Mouse (Mus musculus) neural tube, embryonic 15.5 days (tissue): ENCODE measurements around the gene Dok5. TPM values are rescaled to one million over a fixed set of nuclear protein-coding genes. Genes with fewer than 3 reads are reported as not detected.
A peak's percentile ranks its signal among the peaks of the same experiment; 100 is the strongest.

Experiments
- ATAC-seq: fragments of 200-750 bp; cut with Nextera tagmentation; 2 replicates; pipeline ENCODE4 v1.8.0; 2017; ENCODE audit warnings: mild to moderate bottlenecking, moderate TSS enrichment, moderate library complexity; ENCODE audit not compliant: low FRiP score
- H3K27ac ChIP-seq: fragments of 300-500 bp; sonication (generic); replicated peaks from 2 replicates; pipeline ENCODE4 v1.5.1; 2015; ENCODE audit warnings: mild to moderate bottlenecking, inconsistent platforms
- H3K27me3 ChIP-seq: fragments of 300-500 bp; sonication (generic); replicated peaks from 2 replicates; pipeline ENCODE4 v1.6.1; 2015; ENCODE audit warnings: inconsistent platforms
- H3K36me3 ChIP-seq: fragments of 300-500 bp; sonication (generic); 2 replicates; pipeline ENCODE4 v1.6.1; 2015; ENCODE audit warnings: inconsistent platforms
- H3K4me1 ChIP-seq: fragments of 300-500 bp; sonication (generic); 2 replicates; pipeline ENCODE4 v1.6.1; 2015; ENCODE audit warnings: inconsistent platforms
- H3K4me2 ChIP-seq: fragments of 300-500 bp; sonication (generic); 2 replicates; pipeline ENCODE4 v1.6.1; 2015; ENCODE audit warnings: inconsistent platforms, mild to moderate bottlenecking, moderate library complexity
- H3K4me3 ChIP-seq: fragments of 300-500 bp; sonication (generic); replicated peaks from 2 replicates; pipeline ENCODE4 v1.5.1; 2015; ENCODE audit warnings: mild to moderate bottlenecking, inconsistent platforms
- H3K9ac ChIP-seq: fragments of 300-500 bp; sonication (generic); replicated peaks from 2 replicates; pipeline ENCODE4 v1.6.1; 2015; ENCODE audit warnings: mild to moderate bottlenecking, inconsistent platforms
- H3K9me3 ChIP-seq: fragments of 300-500 bp; sonication (generic); replicated peaks from 2 replicates; pipeline ENCODE4 v1.6.1; 2016; ENCODE audit warnings: inconsistent platforms
- WGBS: fragments of 180-500 bp; shearing (Covaris S2); methylation state at CpG from one replicate; pipeline ENCODE4 v1.1.7; 2015; ENCODE audit warnings: mixed read lengths; 5-methylcytosine and 5-hydroxymethylcytosine counted together
- polyA plus RNA-seq: library from polyadenylated mRNA; unstranded; fragments of >200 nt; fragmentation: Nextera tagmentation; extraction: Ambion mirVana; gene quantifications from 2 replicates; pipeline ENCODE4 v1.2.1, GENCODE M21; 2015

Dok5 gene
- polyA plus RNA-seq: 57.2 and 70.9 TPM in 2 replicates

DNA sequence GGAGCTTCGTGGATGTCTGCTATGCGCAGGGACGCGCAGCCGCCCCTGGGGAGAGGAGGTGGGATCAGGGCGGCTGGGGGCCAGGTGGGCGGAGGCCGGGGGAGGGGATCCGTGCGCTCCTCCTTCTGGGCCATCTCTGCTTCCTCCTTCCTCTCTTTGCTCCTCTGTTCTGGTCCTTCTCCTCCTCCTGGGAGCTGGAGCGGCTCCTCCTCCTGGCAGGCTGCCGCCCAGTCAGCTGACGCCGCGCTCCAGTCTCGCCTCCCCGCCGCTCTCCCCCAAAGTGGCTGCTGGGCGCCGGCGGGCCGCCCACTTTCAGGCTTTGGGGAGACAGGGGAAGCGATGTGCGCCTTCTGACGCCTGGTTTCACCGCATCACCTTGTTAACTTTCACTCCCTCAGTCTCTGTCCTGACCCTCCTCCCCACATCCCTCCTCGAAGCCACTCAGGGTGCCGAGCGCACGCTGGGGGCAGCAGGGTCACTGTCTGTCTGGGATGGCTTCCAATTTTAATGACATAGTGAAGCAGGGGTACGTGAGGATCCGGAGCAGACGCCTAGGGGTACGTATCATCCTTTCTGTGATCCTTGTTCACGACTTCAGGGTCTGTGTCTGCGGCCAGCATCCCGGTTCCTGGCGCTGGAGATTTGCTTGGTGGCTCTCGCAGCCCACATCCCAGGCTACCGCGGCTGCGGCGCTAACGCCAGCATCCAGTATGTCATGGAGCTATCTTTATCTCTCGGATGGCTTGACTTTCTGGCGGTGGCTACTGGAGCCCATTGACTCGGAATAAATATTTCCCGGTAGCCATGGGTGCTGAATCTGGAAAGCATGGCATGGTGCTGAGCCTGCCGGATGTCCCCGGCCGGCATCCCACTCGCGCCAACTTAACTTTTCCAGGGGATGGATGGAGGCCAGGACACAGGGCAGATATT, at the start of gene Dok5:
Gene Dok5, plus strand, starts transcription at position 176 of the 930 bp plus-strand sequence.
- Histone ChIP-seq H3K27ac (peak within 1 kb of the TSS; percentile 84), H3K4me1 (peaks cover 40% of the 10 kb centered on the region), H3K9ac (peak within 1 kb of the TSS; percentile 66), H3K36me3 (no peaks in the 10 kb centered on the region), H3K4me3 (peak within 1 kb of the TSS; percentile 63), H3K9me3 (no peaks in the 10 kb centered on the region), H3K4me2 (peak within 1 kb of the TSS; percentile 81), H3K27me3 (no peaks in the 10 kb centered on the region)
- WGBS: 2% methylated on average over 45 of the region's 53 CpGs
- peak; percentile 91 for ATAC-seq

DNA sequence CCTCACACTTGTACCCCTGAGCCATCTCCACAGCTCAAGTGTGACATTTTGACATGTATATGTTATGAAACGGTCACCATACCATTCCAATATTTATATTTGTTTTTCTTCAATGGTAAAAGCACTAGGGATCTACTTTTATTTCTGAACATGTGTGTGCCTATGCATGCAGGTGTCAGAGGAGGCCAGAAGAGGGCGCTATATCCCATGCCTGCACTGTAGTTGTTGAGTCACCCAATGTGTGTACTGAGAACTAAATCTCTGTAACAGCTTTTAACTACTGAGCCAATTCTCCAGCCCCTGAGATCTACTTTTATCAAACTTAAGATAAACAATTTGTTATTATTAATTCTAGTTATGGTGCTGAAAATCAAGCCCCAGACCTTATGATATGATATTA, 48.2 kb upstream of the Dok5 start:
- 81% methylated on average over 2 of the region's 2 CpGs for WGBS
- H3K9me3 ChIP-seq: no peaks in the 10 kb centered on the region
- H3K36me3 ChIP-seq: no peaks in the 10 kb centered on the region
- H3K9ac ChIP-seq: no peak overlapping the region
- H3K4me3 ChIP-seq: no peak overlapping the region
- no peaks in the 10 kb centered on the region for H3K27me3 ChIP-seq
- no peak overlapping the region for H3K27ac ChIP-seq
- H3K4me2 ChIP-seq: no peak overlapping the region
- no peak for ATAC-seq
- no peaks in the 10 kb centered on the region for H3K4me1 ChIP-seq

DNA sequence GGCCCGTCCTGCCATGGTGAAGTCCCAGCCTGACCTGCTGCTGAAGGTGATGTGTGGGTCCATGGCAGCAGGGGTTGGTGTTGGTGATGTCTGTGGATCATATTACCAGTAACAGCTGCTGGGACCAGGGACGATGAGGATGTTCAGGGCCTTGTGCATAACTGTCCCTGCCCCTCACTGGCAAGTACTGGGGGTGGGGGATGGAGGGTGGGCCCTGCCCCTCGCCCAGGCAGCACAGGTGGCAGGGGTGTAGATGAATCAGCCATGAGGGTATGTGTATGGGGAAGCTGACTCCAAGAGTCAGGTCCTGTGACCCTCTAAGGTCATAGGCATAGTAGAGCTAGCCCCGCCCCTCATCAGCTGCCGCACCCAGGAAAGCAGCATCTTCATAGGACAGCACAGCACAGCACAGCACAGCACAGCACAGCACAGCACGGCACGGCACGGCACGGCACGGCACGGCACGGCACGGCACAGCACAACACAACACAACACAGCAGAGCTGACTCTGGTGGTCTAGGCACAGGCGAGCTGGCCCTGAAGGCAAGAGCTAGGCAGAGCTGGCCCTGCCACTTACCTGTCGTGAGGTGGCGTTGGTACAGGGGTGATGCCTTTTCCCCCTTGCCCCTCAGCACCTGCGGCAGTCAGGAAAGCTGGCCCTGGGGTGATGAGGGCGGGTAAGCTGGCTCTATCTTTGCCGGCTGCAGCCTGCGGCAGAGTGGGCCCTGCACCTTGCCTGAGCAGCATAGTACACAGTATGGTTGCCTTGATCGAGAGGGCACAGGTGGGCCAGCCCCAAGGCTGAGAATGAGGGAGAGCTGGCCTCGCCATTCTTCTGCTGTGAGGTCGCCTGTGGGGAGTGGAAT, 36.3 kb upstream of the Dok5 start:
- Histone ChIP-seq H3K9ac (no peak overlapping the region), H3K4me2 (no peak overlapping the region), H3K27ac (no peak overlapping the region), H3K27me3 (no peaks in the 10 kb centered on the region), H3K9me3 (no peaks in the 10 kb centered on the region), H3K4me3 (no peak overlapping the region), H3K4me1 (no peaks in the 10 kb centered on the region), H3K36me3 (no peaks in the 10 kb centered on the region)
- ATAC-seq: no peak
- WGBS: 85% methylated on average over 23 of the region's 23 CpGs

DNA sequence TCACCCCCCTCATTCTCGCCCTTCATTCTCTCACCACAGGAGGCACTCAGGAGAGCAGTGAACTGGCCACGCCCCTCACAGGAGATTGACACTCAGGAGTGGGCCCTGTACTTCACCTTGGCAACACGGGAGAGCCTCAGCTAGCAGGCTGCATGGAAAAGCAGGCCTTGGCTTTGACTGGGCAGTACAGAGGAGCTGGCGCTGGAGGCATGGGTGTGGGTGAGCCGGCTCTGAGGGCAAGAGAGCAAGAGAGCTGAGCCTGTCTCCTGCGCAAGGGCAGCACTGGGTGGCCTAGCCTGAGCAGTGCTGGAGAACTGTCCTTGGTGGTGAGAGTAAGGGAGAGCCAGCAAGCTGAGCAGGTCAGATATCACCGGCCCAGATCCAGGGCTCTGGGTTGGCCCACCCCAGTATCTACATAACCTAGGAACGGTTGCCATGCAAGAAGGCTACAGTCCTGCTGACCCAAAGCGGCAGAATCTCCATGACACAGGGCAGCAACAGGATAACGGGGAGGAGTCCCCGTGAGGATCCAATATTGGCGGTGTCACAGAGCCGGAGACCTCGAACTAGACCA, 35.6 kb upstream of the Dok5 start:
- Histone ChIP-seq H3K9me3 (no peaks in the 10 kb centered on the region), H3K27ac (no peak overlapping the region), H3K4me2 (no peak overlapping the region), H3K4me3 (no peak overlapping the region), H3K36me3 (no peaks in the 10 kb centered on the region), H3K4me1 (no peaks in the 10 kb centered on the region), H3K9ac (no peak overlapping the region), H3K27me3 (no peaks in the 10 kb centered on the region)
- WGBS: 73% methylated on average over 14 of the region's 14 CpGs
- ATAC-seq: no peak

DNA sequence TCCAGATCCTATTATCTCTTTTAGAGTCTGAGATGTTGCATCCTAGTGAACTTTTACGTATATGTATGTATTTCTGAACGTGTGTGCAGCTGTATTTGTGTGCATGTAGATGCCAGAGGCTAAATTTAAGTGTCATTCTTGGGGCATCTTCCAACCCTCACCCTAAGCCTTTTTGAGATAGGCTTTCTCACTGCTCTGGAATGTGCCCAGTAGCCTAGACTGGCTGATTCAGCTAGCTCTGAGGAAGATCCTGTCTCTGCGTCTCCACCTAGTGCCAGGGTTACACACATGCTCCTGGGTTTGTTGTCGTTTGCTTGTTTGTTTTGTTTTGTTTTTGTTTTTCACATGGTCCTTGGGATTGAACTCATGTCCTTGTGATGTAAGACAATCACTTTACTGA, 31.1 kb upstream of the Dok5 start:
- Histone ChIP-seq H3K9me3 (no peaks in the 10 kb centered on the region), H3K9ac (no peak overlapping the region), H3K27ac (no peak overlapping the region), H3K4me1 (no peaks in the 10 kb centered on the region), H3K4me3 (no peak overlapping the region), H3K4me2 (no peak overlapping the region), H3K27me3 (no peaks in the 10 kb centered on the region), H3K36me3 (no peaks in the 10 kb centered on the region)
- WGBS: 89% methylated on average over 4 of the region's 4 CpGs
- ATAC-seq: no peak

DNA sequence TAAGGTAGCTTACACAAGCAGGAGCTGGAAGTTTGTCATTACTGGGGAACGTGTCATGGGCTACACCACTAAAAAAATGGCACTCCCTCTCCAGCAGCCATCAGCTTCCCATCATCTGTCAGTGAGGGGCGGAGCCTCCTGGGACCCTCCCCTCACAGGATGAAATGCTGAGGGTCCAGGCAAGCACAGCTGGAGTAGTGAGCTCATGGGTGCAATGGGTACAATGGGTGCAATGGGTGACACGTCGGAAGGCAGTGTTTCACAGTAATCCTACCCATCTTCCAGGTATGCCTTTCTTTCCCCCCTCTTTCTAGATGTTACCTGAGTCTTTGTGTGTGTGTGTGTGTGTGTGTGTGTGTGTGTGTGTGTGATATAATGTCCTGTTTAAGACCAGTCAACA, 25.1 kb upstream of the Dok5 start:
- Histone ChIP-seq H3K9me3 (no peaks in the 10 kb centered on the region), H3K27ac (no peak overlapping the region)
- 93% methylated on average over 4 of the region's 4 CpGs for WGBS

DNA sequence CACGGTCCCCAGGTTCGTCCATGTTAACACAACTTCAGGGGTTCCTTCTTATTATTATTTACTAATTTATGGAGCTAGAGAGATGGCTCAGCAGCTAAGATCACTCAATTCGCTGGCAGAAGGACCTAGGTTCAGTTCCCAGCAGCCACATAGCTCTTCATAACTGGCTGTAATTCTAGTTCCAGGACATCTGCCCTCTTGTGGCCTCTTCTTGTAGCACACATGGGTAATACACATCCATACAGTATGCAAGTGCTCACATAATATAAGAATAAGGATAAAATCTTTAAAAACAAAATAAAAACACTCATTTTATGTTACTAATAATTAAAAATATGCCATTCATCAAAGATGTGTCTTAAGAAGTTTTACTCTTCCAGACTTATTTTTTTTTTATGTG, 23.9 kb upstream of the Dok5 start:
- Histone ChIP-seq H3K4me2 (no peak overlapping the region), H3K27ac (no peak overlapping the region), H3K9ac (no peak overlapping the region), H3K4me3 (no peak overlapping the region), H3K36me3 (no peaks in the 10 kb centered on the region), H3K9me3 (no peaks in the 10 kb centered on the region), H3K27me3 (no peaks in the 10 kb centered on the region), H3K4me1 (no peaks in the 10 kb centered on the region)
- ATAC-seq: no peak
- WGBS: 83% methylated on average over 3 of the region's 3 CpGs

More for the DNA sequence above, 25.1 kb upstream of the Dok5 start:
- Histone ChIP-seq H3K36me3 (no peaks in the 10 kb centered on the region), H3K4me2 (no peak overlapping the region), H3K9ac (no peak overlapping the region), H3K4me3 (no peak overlapping the region), H3K27me3 (no peaks in the 10 kb centered on the region), H3K4me1 (no peaks in the 10 kb centered on the region)
- ATAC-seq: no peak

DNA sequence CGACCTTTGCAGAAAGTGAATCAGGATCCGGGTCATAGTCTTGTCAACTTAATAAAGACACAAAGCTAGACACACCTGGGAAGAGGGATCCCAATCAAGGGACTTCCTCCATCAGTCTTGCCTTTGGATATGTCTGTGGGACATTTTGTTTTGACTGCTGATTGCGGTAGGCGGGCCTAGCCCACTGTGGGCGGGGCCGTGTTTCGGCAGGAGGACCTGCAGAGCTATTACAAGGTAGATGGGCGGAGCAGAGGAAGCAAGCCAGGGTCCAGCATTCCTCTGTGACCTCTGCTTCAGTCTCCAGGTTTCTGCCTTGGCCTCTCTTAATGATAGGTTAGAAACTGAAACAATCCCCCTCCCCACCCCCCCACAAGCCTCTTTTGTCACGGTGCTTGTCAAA, 22.7 kb upstream of the Dok5 start:
- no peaks in the 10 kb centered on the region for H3K4me1 ChIP-seq
- WGBS: 75% methylated on average over 9 of the region's 9 CpGs
- H3K27ac ChIP-seq: no peak overlapping the region
- H3K4me3 ChIP-seq: no peak overlapping the region
- no peak overlapping the region for H3K4me2 ChIP-seq
- H3K27me3 ChIP-seq: no peaks in the 10 kb centered on the region
- no peaks in the 10 kb centered on the region for H3K36me3 ChIP-seq
- no peaks in the 10 kb centered on the region for H3K9me3 ChIP-seq
- no peak for ATAC-seq
- no peak overlapping the region for H3K9ac ChIP-seq

DNA sequence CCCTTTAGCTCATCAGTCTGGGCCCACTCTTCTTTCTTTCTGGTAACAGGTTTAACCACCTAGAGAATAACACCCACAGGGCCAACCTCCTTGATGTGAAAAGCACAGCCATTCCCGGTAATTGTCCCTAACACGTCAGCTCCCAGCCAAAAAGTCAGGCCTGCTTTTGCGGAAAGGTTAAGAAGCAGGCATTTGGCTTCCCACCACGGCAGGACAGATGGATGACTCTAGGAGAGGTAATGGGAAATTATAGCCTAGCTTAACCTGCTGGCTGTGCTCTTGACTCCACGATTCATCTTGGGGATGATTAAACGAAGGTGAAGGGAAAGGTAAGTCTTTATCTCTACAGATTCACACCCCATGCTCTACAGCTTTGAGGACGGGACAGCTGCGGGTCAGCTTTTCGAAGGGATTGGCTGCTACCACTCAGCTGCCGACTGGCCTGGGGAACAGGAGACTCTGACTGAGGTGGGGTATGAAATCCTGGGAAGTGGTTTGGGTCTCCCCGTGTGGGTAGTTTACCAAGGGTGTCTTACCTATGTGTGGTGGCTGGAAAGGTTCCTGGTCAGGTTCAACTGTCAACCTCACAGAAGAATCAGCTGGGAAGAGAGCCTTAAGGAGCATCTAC, 18.8 kb upstream of the Dok5 start:
- Histone ChIP-seq H3K4me3 (no peak overlapping the region), H3K4me1 (no peaks in the 10 kb centered on the region), H3K27me3 (no peaks in the 10 kb centered on the region), H3K36me3 (no peaks in the 10 kb centered on the region), H3K9me3 (no peaks in the 10 kb centered on the region), H3K27ac (no peak overlapping the region), H3K9ac (no peak overlapping the region), H3K4me2 (no peak overlapping the region)
- 86% methylated on average over 11 of the region's 11 CpGs for WGBS
- no peak for ATAC-seq

DNA sequence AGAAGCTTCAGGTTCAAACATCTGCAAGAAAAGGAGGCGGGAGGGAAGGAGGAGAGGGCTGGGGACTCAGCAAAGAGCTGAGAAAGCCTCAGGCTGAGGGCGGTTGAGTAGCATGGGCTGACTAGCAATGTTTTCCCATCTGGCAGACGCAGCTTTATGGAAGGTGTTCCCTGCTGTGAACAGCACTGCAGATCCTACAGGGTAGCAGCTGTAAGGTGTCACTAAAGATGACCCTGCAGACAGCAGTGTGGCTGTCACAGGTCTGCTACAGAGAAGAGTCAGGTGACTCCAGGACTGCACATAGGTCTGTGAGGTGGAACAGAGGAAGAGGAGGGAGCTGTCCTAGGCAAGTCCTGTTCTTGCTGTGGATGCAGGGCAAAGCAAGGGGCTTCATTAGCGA, 11.2 kb upstream of the Dok5 start:
- Histone ChIP-seq H3K27me3 (no peaks in the 10 kb centered on the region), H3K27ac (no peak overlapping the region), H3K9me3 (no peaks in the 10 kb centered on the region), H3K4me1 (no peaks in the 10 kb centered on the region), H3K36me3 (no peaks in the 10 kb centered on the region), H3K4me2 (no peak overlapping the region), H3K4me3 (no peak overlapping the region), H3K9ac (no peak overlapping the region)
- 42% methylated on average over 4 of the region's 4 CpGs for WGBS
- ATAC-seq: no peak

DNA sequence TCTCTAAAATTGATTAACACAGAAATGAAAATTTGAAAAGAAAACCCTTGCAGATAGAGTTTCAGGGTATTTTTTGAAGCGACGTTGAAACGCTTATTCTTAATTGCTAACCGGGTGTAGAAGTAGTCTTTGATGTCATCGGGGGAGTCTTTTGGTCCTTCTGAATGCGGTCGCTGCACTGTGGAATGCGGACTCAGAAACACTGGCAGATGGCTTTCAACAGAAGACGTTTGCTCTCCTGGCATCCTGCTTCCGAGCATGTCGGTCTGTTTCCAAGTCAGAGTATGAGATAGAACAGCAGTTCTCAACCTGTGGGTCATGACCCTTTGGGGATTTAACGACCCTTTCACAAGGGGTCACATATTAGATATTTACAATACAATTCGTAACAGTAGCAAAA, 7.5 kb upstream of the Dok5 start:
- H3K9me3 ChIP-seq: no peaks in the 10 kb centered on the region
- no peaks in the 10 kb centered on the region for H3K27me3 ChIP-seq
- no peak overlapping the region for H3K9ac ChIP-seq
- no peak overlapping the region for H3K4me3 ChIP-seq
- H3K36me3 ChIP-seq: no peaks in the 10 kb centered on the region
- H3K4me1 ChIP-seq: no peaks in the 10 kb centered on the region
- WGBS: 60% methylated on average over 13 of the region's 13 CpGs
- H3K4me2 ChIP-seq: no peak overlapping the region
- no peak overlapping the region for H3K27ac ChIP-seq
- ATAC-seq: no peak
